Mouse (Mus musculus) myocyte (in vitro differentiated cells): ENCODE measurements around the gene Snx10. TPM values are rescaled to one million over a fixed set of nuclear protein-coding genes. Genes with fewer than 3 reads are reported as not detected.

Experiments used
- H3K27me3 ChIP-seq: one replicate; pipeline ENCODE4 v1.6.1; 2011; ENCODE audit not compliant: control insufficient read depth, insufficient read depth, insufficient read length
- H3K36me3 ChIP-seq: one replicate; pipeline ENCODE4 v1.6.1; 2011; ENCODE audit not compliant: control insufficient read depth, insufficient read depth
- H3K4me2 ChIP-seq: one replicate; pipeline ENCODE4 v1.6.1; 2011; ENCODE audit warnings: low read depth, control low read depth
- H3K4me3 ChIP-seq: one replicate; pipeline ENCODE4 v1.5.1; 2011; ENCODE audit warnings: mild to moderate bottlenecking, control low read depth, moderate library complexity
- H3K79me2 ChIP-seq: one replicate; pipeline ENCODE4 v1.6.1; 2011; ENCODE audit not compliant: control insufficient read depth, insufficient read depth
- H3ac ChIP-seq: one replicate; pipeline ENCODE4 v1.6.1; 2011; ENCODE audit not compliant: control insufficient read depth, insufficient read length
- CEBPB ChIP-seq: IDR thresholded peaks from 2 replicates; pipeline ENCODE4 v1.6.1; 2011; ENCODE audit warnings: mild to moderate bottlenecking, moderate library complexity; ENCODE audit not compliant: poor library complexity, insufficient read depth, severe bottlenecking
- E2F4 ChIP-seq: IDR thresholded peaks from one replicate; pipeline ENCODE4 v1.6.1; 2011; ENCODE audit warnings: mild to moderate bottlenecking, control low read depth, moderate library complexity; ENCODE audit not compliant: insufficient read depth
- MAX ChIP-seq: IDR thresholded peaks from one replicate; pipeline ENCODE4 v1.6.1; 2011; ENCODE audit warnings: low read depth, mild to moderate bottlenecking, control low read depth
- MYOD1 ChIP-seq, 3 experiments: IDR thresholded peaks; one replicate each; pipeline ENCODE4 v1.6.1; 2011; ENCODE audit warnings: control low read depth in 2 of 3, low read depth in 2 of 3, mild to moderate bottlenecking in 2 of 3, moderate library complexity in 1 of 3; ENCODE audit not compliant: insufficient read length in 2 of 3, control insufficient read depth in 1 of 3
- MYOG ChIP-seq, 3 experiments: IDR thresholded peaks; one replicate each; pipeline ENCODE4 v1.6.1; 2011; ENCODE audit warnings: control low read depth in 2 of 3, low read depth in 2 of 3, mild to moderate bottlenecking in 2 of 3; ENCODE audit not compliant: insufficient read length in 2 of 3, control insufficient read depth in 1 of 3, insufficient read depth in 1 of 3
- POLR2A ChIP-seq: IDR thresholded peaks from one replicate; pipeline ENCODE4 v1.6.1; 2011; ENCODE audit warnings: low read depth, mild to moderate bottlenecking, control low read depth, moderate library complexity; ENCODE audit not compliant: insufficient read length
- POLR2AphosphoS2 ChIP-seq: IDR thresholded peaks from one replicate; pipeline ENCODE4 v1.6.1; 2011; ENCODE audit warnings: low read depth, control low read depth; ENCODE audit not compliant: insufficient read length
- REST ChIP-seq: IDR thresholded peaks from one replicate; pipeline ENCODE4 v1.6.1; 2011; ENCODE audit warnings: mild to moderate bottlenecking, control low read depth, moderate library complexity; ENCODE audit not compliant: insufficient read depth, insufficient read length
- SRF ChIP-seq: IDR thresholded peaks from one replicate; pipeline ENCODE4 v1.6.1; 2011; ENCODE audit warnings: low read depth; ENCODE audit not compliant: control insufficient read depth, insufficient read length
- TCF12 ChIP-seq: IDR thresholded peaks from one replicate; pipeline ENCODE4 v1.6.1; 2011; ENCODE audit warnings: mild to moderate bottlenecking, control low read depth; ENCODE audit not compliant: poor library complexity, insufficient read depth, severe bottlenecking
- TCF3 ChIP-seq: IDR thresholded peaks from one replicate; pipeline ENCODE4 v1.6.1; 2011; ENCODE audit warnings: low read depth, control low read depth; ENCODE audit not compliant: insufficient read length
- USF1 ChIP-seq: IDR thresholded peaks from one replicate; pipeline ENCODE4 v1.6.1; 2011; ENCODE audit warnings: low read depth, mild to moderate bottlenecking, control low read depth, moderate library complexity
- polyA plus RNA-seq: library from polyadenylated mRNA; unstranded; fragments of >200 nt; fragmentation: generic; extraction: Trizol; gene quantifications from one replicate; pipeline ENCODE4 v1.2.1, GENCODE M21; 2012; ENCODE audit warnings: missing spikeins

The Snx10 gene
- polyA plus RNA-seq, 1 experiment, result 3.3 TPM

GRCm38 (mm10) chr6:51486076-51486710 is 37.5 kb upstream of the Snx10 start:
- H3K79me2 ChIP-seq, result no peaks in the 10 kb centered on the region
- H3ac ChIP-seq, result no peak overlapping the region
- no peaks in the 10 kb centered on the region for H3K27me3 ChIP-seq
- no peak overlapping the region for H3K4me2 ChIP-seq
- peaks cover 17% of the 10 kb centered on the region for H3K36me3 ChIP-seq
- no peak for TF ChIP-seq USF1
- TF ChIP-seq POLR2A, result no peak
- no peak for TF ChIP-seq MYOD1 (IDR thresholded peaks at IDR 0.05; ENCODE audit: control insufficient read depth in 1 of 3, insufficient read length in 2 of 3, low read depth in 2 of 3)
- no peak for TF ChIP-seq MAX
- TF ChIP-seq SRF, result no peak
- TF ChIP-seq CEBPB, result no peak
- no peak for TF ChIP-seq POLR2AphosphoS2
- no peak for TF ChIP-seq TCF12
- no peak overlapping the region for H3K4me3 ChIP-seq

- TF ChIP-seq MAX (no peak), POLR2A (no peak), E2F4 (no peak), MYOD1 (IDR thresholded peaks at IDR 0.05; ENCODE audit: control insufficient read depth in 1 of 3, insufficient read length in 2 of 3, low read depth in 2 of 3) (no peak), MYOG (IDR thresholded peaks at IDR 0.05; ENCODE audit: control insufficient read depth in 1 of 3, insufficient read depth in 1 of 3, insufficient read length in 2 of 3, low read depth in 2 of 3) (no peak), TCF3 (no peak), SRF (no peak), REST (no peak), TCF12 (no peak), POLR2AphosphoS2 (no peak), CEBPB (no peak), USF1 (no peak)
- no peaks in the 10 kb centered on the region for H3K79me2 ChIP-seq
- H3K4me3 ChIP-seq, result no peak overlapping the region
- no peak overlapping the region for H3K4me2 ChIP-seq
- peaks cover 12% of the 10 kb centered on the region for H3K36me3 ChIP-seq
- H3ac ChIP-seq, result no peak overlapping the region
- no peaks in the 10 kb centered on the region for H3K27me3 ChIP-seq
Measured at GRCm38 (mm10) chr6:51486731-51487130, 37.0 kb upstream of the Snx10 start.

- H3K4me2 ChIP-seq, result no peak overlapping the region
- no peaks in the 10 kb centered on the region for H3K79me2 ChIP-seq
- no peaks in the 10 kb centered on the region for H3K27me3 ChIP-seq
- TF ChIP-seq MAX (no peak), USF1 (no peak), TCF12 (no peak), TCF3 (no peak), E2F4 (no peak), MYOG (IDR thresholded peaks at IDR 0.05; ENCODE audit: control insufficient read depth in 1 of 3, insufficient read depth in 1 of 3, insufficient read length in 2 of 3, low read depth in 2 of 3) (no peak), SRF (no peak), POLR2A (no peak), CEBPB (no peak), REST (no peak), MYOD1 (IDR thresholded peaks at IDR 0.05; ENCODE audit: control insufficient read depth in 1 of 3, insufficient read length in 2 of 3, low read depth in 2 of 3) (no peak), POLR2AphosphoS2 (no peak)
- H3K36me3 ChIP-seq, result no peaks in the 10 kb centered on the region
- no peak overlapping the region for H3K4me3 ChIP-seq
- H3ac ChIP-seq, result no peak overlapping the region
Measured at GRCm38 (mm10) chr6:51489787-51490186, 33.9 kb upstream of the Snx10 start.

GRCm38 (mm10) chr6:51497321-51498111 is 26.2 kb upstream of the Snx10 start:
- no peak for TF ChIP-seq TCF12
- no peaks in the 10 kb centered on the region for H3K79me2 ChIP-seq
- no peak overlapping the region for H3ac ChIP-seq
- H3K27me3 ChIP-seq, result no peaks in the 10 kb centered on the region
- no peak overlapping the region for H3K4me2 ChIP-seq
- no peaks in the 10 kb centered on the region for H3K36me3 ChIP-seq
- H3K4me3 ChIP-seq, result no peak overlapping the region

- no peak overlapping the region for H3K4me3 ChIP-seq
- no peak for TF ChIP-seq MAX
- no peak for TF ChIP-seq POLR2A
- no peak for TF ChIP-seq E2F4
- no peak for TF ChIP-seq MYOD1 (IDR thresholded peaks at IDR 0.05; ENCODE audit: control insufficient read depth in 1 of 3, insufficient read length in 2 of 3, low read depth in 2 of 3)
- no peak for TF ChIP-seq REST
- TF ChIP-seq TCF3, result no peak
- no peak for TF ChIP-seq USF1
- no peak for TF ChIP-seq SRF
- no peak for TF ChIP-seq CEBPB
- TF ChIP-seq TCF12, result no peak
- no peak for TF ChIP-seq POLR2AphosphoS2
- no peak for TF ChIP-seq MYOG (IDR thresholded peaks at IDR 0.05; ENCODE audit: control insufficient read depth in 1 of 3, insufficient read depth in 1 of 3, insufficient read length in 2 of 3, low read depth in 2 of 3)
- no peak overlapping the region for H3ac ChIP-seq
- no peaks in the 10 kb centered on the region for H3K27me3 ChIP-seq
- no peaks in the 10 kb centered on the region for H3K36me3 ChIP-seq
- no peaks in the 10 kb centered on the region for H3K79me2 ChIP-seq
- H3K4me2 ChIP-seq, result no peak overlapping the region
Measured at GRCm38 (mm10) chr6:51505671-51506070, 18.0 kb upstream of the Snx10 start.
